Mouse (Mus musculus) testis, adult 2 months (tissue): ENCODE results near the gene Gck.

ENCODE experiments used
- CTCF ChIP-seq: fragments of 200-500 bp; IDR thresholded peaks from 2 replicates; pipeline ENCODE4 v1.5.1; 2012; ENCODE audit warnings: low read depth, mild to moderate bottlenecking, inconsistent platforms, low read length, moderate library complexity; ENCODE audit not compliant: control insufficient read depth, insufficient read depth, insufficient replicate concordance
- POLR2A ChIP-seq: fragments of 200-500 bp; IDR thresholded peaks from 2 replicates; pipeline ENCODE4 v1.6.1; 2012; ENCODE audit warnings: low read depth, mild to moderate bottlenecking, inconsistent platforms, low read length, moderate library complexity; ENCODE audit not compliant: control insufficient read depth

DNA sequence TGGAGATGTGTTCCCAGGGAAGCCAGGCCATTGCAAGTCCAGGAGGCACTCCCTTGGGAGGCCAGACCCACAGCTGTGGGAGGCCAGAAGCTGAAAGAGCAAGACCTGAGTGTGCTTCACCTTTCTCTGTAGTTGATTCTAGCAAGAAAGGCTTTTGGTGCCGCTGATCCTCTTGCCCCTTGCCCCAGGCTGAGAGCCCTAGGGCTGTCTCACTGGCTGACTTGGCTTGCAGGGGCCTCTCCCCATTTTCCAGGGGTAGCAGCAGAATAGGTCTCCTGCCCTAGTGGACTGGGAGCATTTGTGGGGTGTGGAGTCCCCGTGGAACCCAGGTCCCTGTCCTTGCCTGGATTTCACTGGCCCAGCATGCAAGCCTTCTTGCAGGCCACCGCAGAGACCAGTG is 48.6 kb downstream of the Gck start:
- TF ChIP-seq CTCF (no peak), POLR2A (no peak)
